Mouse (Mus musculus) liver (tissue): ENCODE measurements around the gene Spred1.
"Not testable (repeated sequence)": the region's sequence is repeated elsewhere in the genome, so short reads cannot be mapped to it uniquely, and the experiment has no call there.

Experiments
- DNase-seq: peaks from one replicate; pipeline ENCODE4 v3.0.0-alpha.2; 2020; ENCODE audit warnings: mixed read lengths

Gene Spred1

DNA sequence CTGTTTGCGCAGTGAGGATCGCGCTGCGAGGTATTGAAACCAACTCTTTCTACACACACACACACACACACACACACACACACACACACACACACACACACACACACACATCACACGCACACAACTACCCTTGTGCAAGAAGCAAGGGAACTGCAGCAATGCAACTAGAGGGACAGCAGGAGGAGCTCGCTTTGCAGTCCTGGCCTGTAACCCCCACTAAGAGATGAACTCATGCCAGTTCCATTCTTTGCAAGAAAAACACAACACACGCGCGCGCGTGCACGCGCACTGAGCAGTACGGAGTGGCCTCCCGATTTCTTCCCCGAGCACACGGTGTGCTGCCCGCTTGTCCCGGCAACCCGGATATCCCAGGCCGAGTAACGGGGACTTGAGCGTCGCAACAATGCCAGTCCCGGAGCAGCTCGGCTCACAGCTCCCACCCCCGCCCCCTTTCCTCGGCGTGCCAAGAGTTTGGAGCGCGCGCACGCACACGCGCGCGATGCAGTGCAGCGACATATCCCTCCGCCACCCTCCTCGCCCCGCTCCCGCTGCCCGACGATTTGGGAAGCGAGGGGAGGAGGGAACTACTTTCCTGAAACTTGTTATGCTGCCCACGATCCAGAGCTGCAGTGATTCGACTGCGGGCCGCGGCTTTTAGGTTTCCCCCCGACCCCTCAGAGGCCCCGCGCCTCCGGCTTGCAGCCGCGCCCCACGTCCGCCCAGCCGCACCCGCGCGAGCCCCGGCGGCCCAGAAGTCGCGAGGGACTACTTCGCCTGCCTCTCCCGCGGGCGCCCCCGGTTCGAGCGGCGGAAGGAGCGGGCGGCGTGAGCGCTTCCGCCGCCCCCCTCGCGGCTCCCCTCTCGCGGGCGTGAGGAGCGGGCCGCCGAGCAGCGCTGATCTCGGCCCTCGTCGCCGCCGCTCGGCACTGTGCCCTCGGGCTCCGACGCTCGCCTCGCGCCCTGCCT is 645 bp upstream of the Spred1 start:
- peak; percentile 85 for DNase-seq

DNA sequence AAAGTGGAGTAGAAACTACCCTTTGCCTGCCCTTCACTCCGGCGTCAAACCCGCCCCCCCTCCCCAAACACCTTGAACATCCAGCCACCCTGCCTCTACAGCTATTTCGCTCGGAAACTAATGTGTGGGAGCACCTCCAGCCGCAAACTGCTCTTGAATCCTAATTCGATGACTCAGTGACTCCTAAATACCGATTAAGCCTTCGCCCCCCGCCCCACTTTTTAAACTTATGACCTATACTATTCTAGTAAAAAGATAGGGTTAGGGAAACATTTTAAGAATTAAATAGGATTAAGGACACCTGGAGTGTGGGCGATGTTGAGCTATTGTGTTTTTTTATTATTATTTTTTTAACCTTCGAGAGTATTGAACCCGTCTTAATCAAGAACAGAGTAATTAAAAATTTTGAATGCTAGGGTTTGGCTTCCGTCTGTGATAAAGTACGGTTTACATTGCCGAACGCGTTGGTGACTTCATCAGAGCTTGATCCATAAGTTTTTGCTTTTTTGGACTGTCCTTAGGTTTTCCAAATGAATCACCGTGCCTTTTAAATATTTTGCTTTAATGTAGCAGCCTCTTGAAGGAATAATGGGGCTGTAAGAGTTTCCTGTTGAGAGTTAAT is 921 bp downstream of the Spred1 start:
- DNase-seq, result no peak

GRCm38 (mm10) chr2:117122701-117123337 is 1.6 kb downstream of the Spred1 start:
- DNase-seq, result peak; percentile 60

DNA sequence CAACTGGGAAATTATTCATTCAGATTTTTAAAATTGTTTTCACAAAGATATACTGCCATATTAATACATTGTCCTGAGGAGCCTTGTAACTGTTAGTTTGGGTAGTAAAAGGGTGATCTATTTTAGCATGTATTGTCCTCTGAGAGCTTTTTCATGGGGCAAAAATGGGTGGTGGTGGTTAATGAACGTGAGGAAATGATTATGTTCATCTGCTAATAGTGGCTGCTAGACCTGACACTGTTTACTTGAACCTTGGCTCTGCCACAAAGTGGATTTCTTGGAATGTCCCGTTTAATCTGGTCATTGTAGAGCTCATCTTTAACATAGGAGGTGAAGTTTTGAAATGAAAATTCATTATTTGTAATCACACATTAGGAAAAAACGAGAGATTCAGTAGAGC is 2.5 kb downstream of the Spred1 start:
- no peak for DNase-seq

- no peak for DNase-seq
Measured at GRCm38 (mm10) chr2:117124839-117125238, 3.7 kb downstream of the Spred1 start.

DNA sequence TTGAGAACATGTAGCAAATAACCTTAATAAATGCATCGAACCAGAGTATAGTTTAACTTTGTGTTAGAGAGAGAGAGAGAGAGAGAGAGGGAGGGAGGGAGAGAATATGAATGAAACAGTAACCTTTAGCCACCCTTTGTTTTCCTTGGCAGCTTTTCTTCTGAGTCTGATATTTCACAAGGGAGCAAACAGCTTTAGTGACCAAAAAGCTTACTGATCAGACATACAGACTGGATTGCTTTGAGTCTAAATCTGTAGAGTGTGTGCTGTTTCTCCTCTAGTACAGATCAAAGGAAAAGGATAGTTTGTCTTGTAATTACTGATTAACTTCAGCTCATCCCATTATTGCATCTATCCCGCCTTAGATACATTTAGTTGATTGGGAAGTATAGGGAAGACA is 8.0 kb downstream of the Spred1 start:
- DNase-seq, result no peak

DNA sequence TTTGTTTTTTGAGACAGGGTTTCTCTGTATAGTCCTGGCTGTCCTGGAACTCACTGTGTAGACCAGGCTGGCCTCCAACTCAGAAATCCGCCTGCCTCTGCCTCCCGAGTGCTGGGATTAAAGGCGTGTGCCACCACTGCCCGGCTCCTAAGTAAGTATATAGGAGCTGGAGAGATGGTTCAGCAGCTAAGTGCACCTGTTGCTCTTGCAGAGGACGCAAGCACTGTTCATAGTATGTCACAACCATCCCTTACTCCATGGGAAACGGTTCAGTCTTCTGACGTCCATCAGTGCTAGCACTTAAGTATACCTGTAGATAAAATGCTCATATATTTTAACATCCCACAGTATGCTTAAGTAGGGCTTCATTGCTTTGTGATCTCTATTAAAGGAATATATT is 9.9 kb downstream of the Spred1 start:
- not testable (repeated sequence) for DNase-seq

DNA sequence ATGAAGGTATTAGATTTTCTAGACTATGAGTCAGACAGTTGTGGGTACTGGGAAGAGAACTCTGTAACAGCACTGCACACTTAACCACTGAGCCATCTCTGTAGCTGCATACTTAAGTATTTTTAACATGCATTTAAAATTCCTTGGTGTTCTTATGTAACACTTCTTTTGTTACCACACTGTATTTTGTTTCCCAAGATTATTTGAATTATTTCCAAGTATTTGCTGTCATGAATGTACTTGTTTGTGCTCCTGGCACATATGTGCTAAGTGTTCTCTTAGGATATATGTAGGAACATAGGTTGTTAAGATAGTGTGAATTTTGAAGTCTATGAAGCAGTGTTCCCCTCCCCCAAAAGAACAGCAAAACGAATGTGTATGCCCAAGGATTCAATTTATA is 10.7 kb downstream of the Spred1 start:
- no peak for DNase-seq

GRCm38 (mm10) chr2:117133541-117133940 is 12.4 kb downstream of the Spred1 start:
- DNase-seq, result no peak

- no peak for DNase-seq
Measured at GRCm38 (mm10) chr2:117137751-117138150, 16.6 kb downstream of the Spred1 start.

DNA sequence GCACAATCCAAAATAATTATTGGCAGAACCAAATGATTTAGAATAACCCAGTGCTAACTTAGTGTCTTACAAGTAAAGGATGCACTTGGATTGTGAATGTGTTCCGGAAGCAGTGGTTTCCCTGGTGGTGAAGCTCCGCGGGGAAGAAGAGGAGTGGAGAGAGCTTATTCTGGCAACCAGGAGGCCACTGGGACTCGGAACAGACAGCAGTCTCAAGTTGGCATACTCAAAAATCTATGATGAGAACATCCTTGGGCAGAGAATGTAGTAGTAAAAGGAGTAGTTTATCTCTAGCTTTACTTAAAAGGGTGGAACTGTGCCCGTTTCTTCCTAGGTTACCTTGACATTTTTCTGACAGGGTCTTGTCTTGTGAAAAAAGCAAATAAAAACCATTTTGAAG is 17.8 kb downstream of the Spred1 start:
- no peak for DNase-seq

GRCm38 (mm10) chr2:117139977-117140376 is 18.8 kb downstream of the Spred1 start:
- no peak for DNase-seq

- no peak for DNase-seq
Measured at GRCm38 (mm10) chr2:117143106-117143505, 21.9 kb downstream of the Spred1 start.

DNA sequence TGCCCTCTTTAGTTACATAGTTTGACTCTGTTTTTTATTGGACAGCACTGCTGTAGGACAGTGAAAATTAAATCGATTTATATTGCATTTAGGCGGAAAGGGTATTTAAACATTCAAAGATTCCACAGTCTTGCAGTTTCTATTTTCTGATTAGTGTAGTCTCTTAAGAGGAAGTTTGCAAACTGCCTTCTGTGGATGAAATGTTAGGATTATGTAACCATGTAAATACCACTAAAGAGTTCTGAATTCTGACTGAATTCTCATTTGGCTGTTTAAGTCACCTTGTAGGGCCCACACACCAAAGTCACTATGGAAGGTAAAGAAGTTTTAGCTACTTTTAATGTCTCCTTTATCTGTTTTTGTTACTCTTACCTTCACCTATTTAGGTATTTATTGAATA is 24.9 kb downstream of the Spred1 start:
- DNase-seq, result no peak

DNA sequence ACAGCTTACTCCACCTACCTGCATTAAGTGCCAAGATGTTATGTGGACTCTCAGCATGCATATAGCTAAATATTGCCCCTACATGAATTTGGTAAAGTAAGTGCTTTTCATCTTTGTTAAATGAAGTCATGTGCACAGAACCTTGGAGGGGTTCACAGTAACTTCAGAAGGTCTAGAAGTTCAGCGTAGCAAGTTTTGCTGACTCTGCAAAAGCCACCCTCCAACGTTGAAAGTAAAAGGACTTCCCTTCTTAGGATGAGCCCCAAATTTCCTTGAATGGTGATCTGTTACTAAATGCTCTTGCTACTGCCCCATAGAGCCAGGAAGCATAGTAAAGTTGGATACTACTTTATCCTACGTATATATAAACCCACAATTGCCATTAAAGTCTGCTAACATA is 25.4 kb downstream of the Spred1 start:
- DNase-seq, result no peak

DNA sequence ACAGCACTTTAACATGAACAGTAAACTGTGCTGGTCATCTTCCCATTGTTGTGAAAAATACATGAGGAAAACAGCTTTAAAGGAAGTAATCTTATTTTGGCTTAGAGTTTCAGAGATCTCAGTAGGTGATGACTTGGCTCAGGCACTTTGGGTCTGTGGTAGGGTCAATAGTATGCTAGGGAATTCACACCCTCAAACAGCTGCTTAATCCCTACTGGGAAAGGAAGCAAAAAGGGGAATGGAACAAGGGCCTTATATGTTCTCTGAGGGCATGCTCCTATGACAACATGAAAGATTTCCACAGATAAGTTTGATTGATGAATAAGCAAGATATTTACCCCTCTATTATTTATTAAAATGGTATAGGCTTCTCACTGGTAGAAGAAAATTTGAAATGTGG is 31.0 kb downstream of the Spred1 start:
- DNase-seq, result no peak

DNA sequence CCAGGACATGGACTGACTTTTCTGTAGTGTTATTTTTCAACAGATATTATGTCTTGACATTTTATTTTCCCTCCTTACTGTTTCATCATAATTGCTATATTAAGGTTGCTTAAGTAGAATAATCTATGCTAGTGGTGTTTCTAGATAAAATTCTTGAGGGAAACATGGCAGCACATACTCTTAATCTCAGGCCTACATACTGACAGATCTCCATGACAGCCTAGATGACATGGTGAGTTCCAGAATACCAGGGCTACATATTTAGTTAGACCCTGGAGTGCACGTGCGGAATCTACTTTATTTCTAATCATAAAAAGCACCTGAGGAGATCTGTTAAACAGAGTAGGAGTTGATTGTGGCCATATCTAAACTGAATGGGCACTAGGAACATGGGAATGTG is 47.2 kb downstream of the Spred1 start:
- no peak for DNase-seq

DNA sequence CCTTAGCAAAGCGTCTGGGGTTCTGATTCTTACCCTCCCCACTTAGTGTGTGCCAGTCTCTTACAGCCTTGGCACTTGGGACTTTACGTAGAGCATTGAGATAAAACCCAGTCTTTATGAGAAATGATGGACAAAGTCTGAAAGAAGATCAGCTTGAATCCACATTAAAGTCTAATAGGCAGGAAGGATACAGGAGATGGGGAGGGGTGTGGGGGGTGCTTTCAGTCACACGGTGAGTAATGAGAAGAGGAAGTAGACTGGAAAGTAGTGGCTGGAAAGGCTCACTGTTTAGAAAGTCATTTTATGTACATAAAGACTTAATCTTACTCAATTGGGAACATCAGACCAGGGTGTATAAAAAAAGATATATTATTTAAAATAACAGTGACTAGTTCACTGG is 47.9 kb downstream of the Spred1 start:
- no peak for DNase-seq

GRCm38 (mm10) chr2:117172981-117173380 is 51.8 kb downstream of the Spred1 start:
- DNase-seq, result no peak

DNA sequence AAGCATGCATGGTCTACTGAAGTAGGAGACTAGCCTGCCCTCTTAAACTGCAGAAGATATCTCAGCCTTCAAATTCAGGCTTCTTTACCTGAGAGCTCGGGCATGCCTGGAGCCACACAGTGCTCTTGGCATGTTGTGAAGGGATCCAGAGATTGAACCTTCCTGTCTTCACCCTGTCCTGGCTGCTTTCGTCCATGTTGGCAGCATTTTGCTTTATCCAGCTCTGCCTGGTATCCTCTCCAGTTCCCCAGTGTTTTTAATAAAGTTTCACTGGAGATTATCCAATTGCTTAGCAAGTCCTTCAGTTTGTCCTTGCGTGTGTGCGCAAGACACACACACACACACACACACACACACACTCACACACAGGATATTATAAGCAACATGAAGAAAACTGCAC is 54.9 kb downstream of the Spred1 start:
- no peak for DNase-seq

DNA sequence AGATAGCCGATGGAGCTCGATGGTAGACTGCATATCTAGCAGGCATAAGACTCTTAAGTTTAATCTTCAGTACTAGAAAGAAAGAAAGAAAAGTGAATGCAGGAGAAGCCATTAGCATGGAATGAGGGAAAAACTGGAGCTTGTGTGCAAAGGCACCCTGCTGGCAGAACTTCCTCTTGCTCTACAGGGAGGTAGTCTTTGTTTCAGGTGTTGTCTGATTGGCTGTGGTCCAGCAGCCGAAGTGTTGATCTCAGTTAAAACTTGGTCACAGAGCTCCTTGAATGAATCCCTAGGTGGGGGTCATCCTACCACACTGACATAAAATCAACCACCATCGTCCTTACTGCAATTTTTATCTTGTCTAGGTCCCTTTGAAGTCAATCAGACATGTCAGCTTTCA is 55.8 kb downstream of the Spred1 start:
- DNase-seq, result no peak

- peak; percentile 70 for DNase-seq
Measured at GRCm38 (mm10) chr2:117180250-117180885, 59.2 kb downstream of the Spred1 start.

- no peak for DNase-seq
Measured at GRCm38 (mm10) chr2:117185587-117185986, 64.4 kb downstream of the Spred1 start.
